ENCODE assay signal across 9 mouse cellular contexts in genomic region chr14:54152485-54153235, GRCm38 (mm10).
A peak's percentile ranks its signal among the peaks of the same experiment; 100 is the strongest.
DNase-seq lines count a peak whose midpoint lies in the region; ATAC-seq lines count a peak whose summit lies in the region.
"Had no signal": no experiment of that assay in that cellular context is flagged by ENCODE, and none has a peak within 500 bp of the region (broad histone marks: within the 10 kb centered on the region; RNA-seq: fewer than 3 reads in every experiment).

No protein-coding gene starts in this region.

- H3K4me2 ChIP-seq in heart, embryonic 11.5 days, result no peak overlapping the region
- H3K4me2 ChIP-seq in intestine, embryonic 14.5 days (ENCODE audit: low read length), result no peak overlapping the region
- H3K4me2 ChIP-seq in midbrain, embryonic 12.5 days (replicated peaks), result no peak overlapping the region

- H3K9me3 ChIP-seq in heart, embryonic 11.5 days (replicated peaks; ENCODE audit: control insufficient read depth, low read length), result no peaks in the 10 kb centered on the region
- no peaks in the 10 kb centered on the region for H3K9me3 ChIP-seq in intestine, embryonic 14.5 days (ENCODE audit: control insufficient read depth, low read length)
- H3K9me3 ChIP-seq in midbrain, embryonic 12.5 days, result no peaks in the 10 kb centered on the region
- H3K9me3 ChIP-seq: megakaryocyte, embryonic 14.5 days had no signal

- H3K27ac ChIP-seq in heart, embryonic 11.5 days (ENCODE audit: low read depth, low read length), result no peak overlapping the region
- H3K27ac ChIP-seq in intestine, embryonic 14.5 days (ENCODE audit: low read depth), result no peak overlapping the region
- H3K27ac ChIP-seq in midbrain, embryonic 12.5 days (replicated peaks), result 0 out of 2 replicates have a peak overlapping the region, but pooled peaks have one; percentile 15

- no peak overlapping the region for H3K9ac ChIP-seq in heart, embryonic 11.5 days (ENCODE audit: low read depth, low read length)
- H3K9ac ChIP-seq in intestine, embryonic 14.5 days (ENCODE audit: low read length), result no peak overlapping the region
- no peak overlapping the region for H3K9ac ChIP-seq in midbrain, embryonic 12.5 days (replicated peaks)

- peak; percentile 93 for DNase-seq in heart, adult 11 months
- peak; percentile 34 for DNase-seq in c-Kit-negative CD71-positive TER-119-positive erythroid progenitor cells, embryonic 14.5 days (ENCODE audit: low read depth, low spot score)
- DNase-seq in intestine, embryonic 14.5 days (ENCODE audit: low spot score), result peak; percentile 87
- DNase-seq in left cerebral cortex, postnatal 14 days (ENCODE audit: low spot score in 2 of 2), result peak; percentile 37 to 59
- peak; percentile 21 for DNase-seq in telencephalon, adult 2 months (ENCODE audit: low read depth, low spot score)

- no peak for ATAC-seq in heart, embryonic 11.5 days (replicated peaks; ENCODE audit: insufficient number of reproducible peaks, low FRiP score, low TSS enrichment)
- peak; percentile 77 for ATAC-seq in frontal cortex, adult (ENCODE audit: low TSS enrichment)
- ATAC-seq in intestine, embryonic 14.5 days (replicated peaks; ENCODE audit: low FRiP score, low TSS enrichment, low read depth), result no peak
- no peak for ATAC-seq in midbrain, embryonic 12.5 days (ENCODE audit: low FRiP score, low read depth)

- intact Hi-C loops in left cerebral cortex, postnatal 14 days (cut with DNase I), result loop anchor here (1.0 kb wide), 1 partner anchor 88 kb away; no protein-coding TSS in a partner anchor

- no peaks in the 10 kb centered on the region for H3K4me1 ChIP-seq in heart, embryonic 11.5 days (ENCODE audit: control insufficient read depth, insufficient read depth, low read length)
- H3K4me1 ChIP-seq in intestine, embryonic 14.5 days (replicated peaks; ENCODE audit: control insufficient read depth, insufficient read depth, low read length), result no peaks in the 10 kb centered on the region
- no peaks in the 10 kb centered on the region for H3K4me1 ChIP-seq in midbrain, embryonic 12.5 days

- no peaks in the 10 kb centered on the region for H3K27me3 ChIP-seq in heart, embryonic 11.5 days (ENCODE audit: control insufficient read depth, insufficient read depth, low read length)
- H3K27me3 ChIP-seq in intestine, embryonic 14.5 days (replicated peaks; ENCODE audit: control insufficient read depth, insufficient read depth, low read length), result no peaks in the 10 kb centered on the region
- no peaks in the 10 kb centered on the region for H3K27me3 ChIP-seq in midbrain, embryonic 12.5 days

- 39% methylated on average over 6 of the region's 6 CpGs for WGBS in heart, embryonic 11.5 days (ENCODE audit: insufficient replicate concordance)
- 45% methylated on average over 6 of the region's 6 CpGs for WGBS in intestine, embryonic 14.5 days
- WGBS in midbrain, embryonic 12.5 days, result 51% methylated on average over 6 of the region's 6 CpGs

- H3K36me3 ChIP-seq in heart, embryonic 11.5 days (ENCODE audit: control insufficient read depth, insufficient read depth, low read length), result no peaks in the 10 kb centered on the region
- H3K36me3 ChIP-seq in intestine, embryonic 14.5 days (ENCODE audit: control insufficient read depth, insufficient read depth, low read length), result no peaks in the 10 kb centered on the region
- no peaks in the 10 kb centered on the region for H3K36me3 ChIP-seq in midbrain, embryonic 12.5 days

- H3K4me3 ChIP-seq in heart, embryonic 11.5 days (ENCODE audit: low read depth, low read length), result no peak overlapping the region
- H3K4me3 ChIP-seq in intestine, embryonic 14.5 days (ENCODE audit: low read depth, low read length), result no peak overlapping the region
- H3K4me3 ChIP-seq in midbrain, embryonic 12.5 days, result no peak overlapping the region
- H3K4me3 ChIP-seq: megakaryocyte, embryonic 14.5 days had no signal

Comparison
In these comparisons a context has a peak if more than half of its experiments do, and no peak if none do; other contexts are left out.
1. DNase-seq: peak in every context shown above with its lines; median percentile 93 in heart, adult 11 months; 87 in intestine, embryonic 14.5 days; 48 in left cerebral cortex, postnatal 14 days; 34 in c-Kit-negative CD71-positive TER-119-positive erythroid progenitor cells, embryonic 14.5 days; 21 in telencephalon, adult 2 months.